Mouse (Mus musculus) thymus, adult 2 months (tissue): ENCODE data around the gene Slco3a1. TPM values are rescaled to one million over a fixed set of nuclear protein-coding genes. Genes with fewer than 3 reads are reported as not detected.

Experiments
- DNase-seq: peaks from one replicate; pipeline ENCODE4 v3.0.0; 2021
- H3K27ac ChIP-seq: fragments of 200-500 bp; 2 replicates; pipeline ENCODE4 v1.5.1; 2012; ENCODE audit warnings: low read length, control low read depth; ENCODE audit not compliant: control insufficient read depth, insufficient read depth
- H3K27me3 ChIP-seq: fragments of 200-500 bp; 2 replicates; pipeline ENCODE4 v1.6.1; 2012; ENCODE audit warnings: mild to moderate bottlenecking, low read length, moderate library complexity, mixed read lengths; ENCODE audit not compliant: control insufficient read depth, insufficient read depth
- H3K36me3 ChIP-seq: fragments of 200-500 bp; 2 replicates; pipeline ENCODE4 v1.6.1; 2012; ENCODE audit warnings: mild to moderate bottlenecking, low read length, moderate library complexity; ENCODE audit not compliant: control insufficient read depth, insufficient read depth
- H3K4me1 ChIP-seq: fragments of 200-500 bp; replicated peaks from 2 replicates; pipeline ENCODE4 v1.6.1; 2012; ENCODE audit warnings: low read length; ENCODE audit not compliant: control insufficient read depth, insufficient read depth
- H3K4me3 ChIP-seq: fragments of 200-500 bp; 2 replicates; pipeline ENCODE4 v1.5.1; 2012; ENCODE audit warnings: mild to moderate bottlenecking, low read length, control low read depth, moderate library complexity; ENCODE audit not compliant: control insufficient read depth, insufficient read depth
- CTCF ChIP-seq: fragments of 200-500 bp; IDR thresholded peaks from 2 replicates; pipeline ENCODE4 v1.5.1; 2012; ENCODE audit warnings: mild to moderate bottlenecking, control low read depth, low read length, moderate library complexity, borderline replicate concordance; ENCODE audit not compliant: control insufficient read depth, poor library complexity, insufficient read depth; ENCODE audit errors: extremely low read depth
- POLR2A ChIP-seq: fragments of 200-500 bp; IDR thresholded peaks from 2 replicates; pipeline ENCODE4 v1.6.1; 2012; ENCODE audit warnings: mild to moderate bottlenecking, low read length, control low read depth, moderate library complexity; ENCODE audit not compliant: control insufficient read depth, poor library complexity, insufficient read depth; ENCODE audit errors: extremely low read depth
- WGBS: fragments of 180-500 bp; shearing (Covaris S2); methylation state at CpG from one replicate; pipeline ENCODE4 v1.1.7; 2018; 5-methylcytosine and 5-hydroxymethylcytosine counted together
- polyA plus RNA-seq: library from polyadenylated mRNA; depleted of rRNA; stranded (reverse); fragments of >200 nt; gene quantifications from 2 replicates; pipeline ENCODE4 v1.2.3, GENCODE M21; 2012

Gene Slco3a1
- polyA plus RNA-seq, 1 experiment = 86.0 TPM

- no peak for DNase-seq
- no peak for TF ChIP-seq POLR2A
- TF ChIP-seq CTCF = no peak
- Histone ChIP-seq H3K4me1 (no peaks in the 10 kb centered on the region), H3K4me3 (no peak overlapping the region), H3K27ac (no peak overlapping the region), H3K27me3 (no peaks in the 10 kb centered on the region), H3K36me3 (no peaks in the 10 kb centered on the region)
- 97% methylated on average over 3 of the region's 3 CpGs for WGBS
Measured at GRCm38 (mm10) chr7:74483294-74484023, 71.1 kb downstream of the Slco3a1 start.

GRCm38 (mm10) chr7:74471740-74472139 is 82.8 kb downstream of the Slco3a1 start:
- H3K27me3 ChIP-seq = no peaks in the 10 kb centered on the region
- H3K27ac ChIP-seq = no peak overlapping the region
- DNase-seq = no peak
- no peaks in the 10 kb centered on the region for H3K36me3 ChIP-seq
- H3K4me1 ChIP-seq = peaks cover 6% of the 10 kb centered on the region
- H3K4me3 ChIP-seq = no peak overlapping the region
- WGBS = 57% methylated on average over 7 of the region's 7 CpGs
- TF ChIP-seq POLR2A (no peak), CTCF (no peak)

GRCm38 (mm10) chr7:74466886-74467285 is 87.7 kb downstream of the Slco3a1 start:
- DNase-seq = no peak
- Histone ChIP-seq H3K27ac (no peak overlapping the region), H3K36me3 (no peaks in the 10 kb centered on the region), H3K4me3 (no peak overlapping the region), H3K27me3 (no peaks in the 10 kb centered on the region), H3K4me1 (no peaks in the 10 kb centered on the region)
- TF ChIP-seq CTCF (no peak), POLR2A (no peak)
- WGBS = 97% methylated on average over 4 of the region's 4 CpGs

- peaks cover under 1% of the 10 kb centered on the region; the same call in 1 of the 2 replicates for H3K4me1 ChIP-seq
- H3K4me3 ChIP-seq = no peak overlapping the region
- H3K27me3 ChIP-seq = no peaks in the 10 kb centered on the region
- 91% methylated on average over 7 of the region's 7 CpGs for WGBS
- no peaks in the 10 kb centered on the region for H3K36me3 ChIP-seq
- H3K27ac ChIP-seq = no peak overlapping the region
- TF ChIP-seq POLR2A = no peak
- TF ChIP-seq CTCF = no peak
- no peak for DNase-seq
Measured at GRCm38 (mm10) chr7:74464638-74465037, 89.9 kb downstream of the Slco3a1 start.

- no peak for TF ChIP-seq CTCF
- TF ChIP-seq POLR2A = no peak
- Histone ChIP-seq H3K4me3 (no peak overlapping the region), H3K27me3 (no peaks in the 10 kb centered on the region), H3K4me1 (peaks cover 17% of the 10 kb centered on the region), H3K36me3 (no peaks in the 10 kb centered on the region), H3K27ac (no peak overlapping the region)
- DNase-seq = no peak
- 76% methylated on average over 4 of the region's 4 CpGs for WGBS
Measured at GRCm38 (mm10) chr7:74462451-74462850, 92.1 kb downstream of the Slco3a1 start.

- no peak for TF ChIP-seq CTCF
- no peak for TF ChIP-seq POLR2A
- Histone ChIP-seq H3K36me3 (no peaks in the 10 kb centered on the region), H3K27ac (no peak overlapping the region), H3K27me3 (no peaks in the 10 kb centered on the region), H3K4me1 (peaks cover 17% of the 10 kb centered on the region), H3K4me3 (no peak overlapping the region)
- DNase-seq = no peak
- 97% methylated on average over 5 of the region's 5 CpGs for WGBS
Measured at GRCm38 (mm10) chr7:74461736-74462135, 92.8 kb downstream of the Slco3a1 start.

- Histone ChIP-seq H3K4me3 (no peak overlapping the region), H3K4me1 (peaks cover 17% of the 10 kb centered on the region), H3K27me3 (no peaks in the 10 kb centered on the region), H3K36me3 (no peaks in the 10 kb centered on the region), H3K27ac (no peak overlapping the region)
- DNase-seq = no peak
- 100% methylated on average over 1 of the region's 1 CpGs for WGBS
- TF ChIP-seq POLR2A = no peak
- no peak for TF ChIP-seq CTCF
Measured at GRCm38 (mm10) chr7:74461146-74461545, 93.4 kb downstream of the Slco3a1 start.

- no peak for DNase-seq
- no peaks in the 10 kb centered on the region for H3K36me3 ChIP-seq
- H3K4me1 ChIP-seq = peaks cover 17% of the 10 kb centered on the region
- no peaks in the 10 kb centered on the region for H3K27me3 ChIP-seq
- no peak overlapping the region for H3K4me3 ChIP-seq
- WGBS = 90% methylated on average over 3 of the region's 3 CpGs
- H3K27ac ChIP-seq = no peak overlapping the region
- TF ChIP-seq POLR2A = no peak
Measured at GRCm38 (mm10) chr7:74459812-74460211, 94.8 kb downstream of the Slco3a1 start.
